Mouse (Mus musculus) bone marrow macrophage, adult 2 months (primary cell): ENCODE data around the gene Acr.

Source experiments
- CTCF ChIP-seq: IDR thresholded peaks from 2 replicates; pipeline ENCODE4 v1.5.1; 2012; ENCODE audit warnings: low read depth, mild to moderate bottlenecking, low read length, moderate library complexity
- POLR2A ChIP-seq: IDR thresholded peaks from 2 replicates; pipeline ENCODE4 v1.6.1; 2012; ENCODE audit warnings: mild to moderate bottlenecking, low read depth, low read length, borderline replicate concordance

DNA sequence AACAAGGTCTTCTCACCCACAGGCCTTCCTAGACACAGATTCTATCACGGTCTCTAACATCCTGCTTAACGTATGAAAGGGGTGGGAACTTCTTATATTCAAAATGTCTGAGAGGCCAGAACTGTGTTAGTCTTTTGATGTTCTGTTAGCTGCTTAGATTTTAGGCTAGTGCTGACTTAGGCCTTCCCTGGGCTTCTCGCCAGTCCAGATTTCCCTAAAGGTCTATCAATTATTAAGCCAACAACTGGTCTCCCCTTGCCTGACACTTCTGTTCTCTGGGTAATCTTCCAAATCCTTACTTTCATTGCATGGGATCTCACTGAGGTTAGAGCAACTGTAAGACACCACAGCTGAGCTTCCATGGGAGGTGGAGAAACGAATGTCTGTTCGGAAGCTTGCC is 21.0 kb downstream of the Acr start:
- TF ChIP-seq POLR2A (no peak), CTCF (no peak)
